Mouse (Mus musculus) CD4-positive helper T cell, adult 2 months (primary cell): Measurements from ENCODE around the gene Gm5447.

Experiments used
- DNase-seq: peaks from one replicate; pipeline ENCODE4 v3.0.0-alpha.2; 2012; ENCODE audit warnings: low read depth, missing footprints, low spot score

Gm5447 gene

DNA sequence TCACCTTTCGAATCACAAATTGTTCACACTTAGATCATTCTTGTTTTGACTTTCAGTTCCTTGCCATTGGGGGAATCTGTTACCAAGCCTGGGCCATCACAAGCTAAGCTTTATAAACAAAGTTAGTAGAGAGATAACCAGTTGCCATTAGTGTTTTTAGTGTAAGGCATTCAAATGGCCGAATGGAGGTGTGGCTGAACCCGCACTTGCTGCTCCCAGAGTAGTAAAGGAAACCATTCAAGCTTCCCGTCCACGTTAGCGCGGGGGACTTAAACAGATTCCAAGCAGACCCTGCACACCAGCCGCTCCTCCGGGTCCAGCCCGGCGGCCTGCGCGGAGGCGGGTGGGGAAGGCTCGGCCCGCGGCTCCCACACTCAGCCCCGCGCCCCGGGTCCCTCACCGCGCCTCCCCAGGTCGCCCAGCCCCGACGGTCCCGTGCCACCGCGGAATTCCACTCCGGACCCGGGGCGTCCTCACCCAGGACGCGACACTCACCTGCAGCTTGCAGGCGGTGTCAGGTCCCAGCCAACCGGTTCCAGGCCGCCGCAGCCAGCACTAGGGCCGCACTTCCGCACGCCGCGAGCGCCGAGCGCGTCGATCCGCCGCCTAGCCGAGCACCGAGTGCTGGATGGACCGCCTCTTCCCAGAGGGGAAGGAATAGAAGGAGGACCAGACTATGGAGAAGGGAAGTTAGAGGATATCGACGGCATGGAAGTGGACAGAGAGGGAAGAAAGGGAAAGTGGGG, at the start of gene Gm5447, which contains the start of gene Exoc2:
Gene Gm5447 (plus strand): TSS at position 704 of the 746 bp plus-strand sequence.
Gene Exoc2 (minus strand): TSS at position 593 of the 746 bp plus-strand sequence.
- DNase-seq: peak; percentile 86

DNA sequence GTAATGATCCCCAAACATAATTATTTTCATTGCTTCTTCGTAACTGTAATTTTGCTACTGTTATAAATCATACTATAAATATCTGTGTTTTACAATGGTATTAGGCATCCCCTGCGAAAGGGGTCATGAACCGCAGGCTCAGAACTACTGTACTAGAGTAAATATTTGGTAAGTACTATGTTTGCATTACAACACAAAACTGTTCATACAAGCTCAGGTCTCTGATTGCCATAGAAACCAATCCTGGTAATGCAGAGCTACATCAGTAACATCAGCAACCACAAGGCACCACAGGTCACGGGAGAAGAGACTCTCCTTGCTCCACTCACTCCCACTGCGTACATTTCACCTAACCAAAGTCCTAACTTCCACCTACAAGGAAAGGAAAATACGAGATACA, 49.7 kb upstream of the Gm5447 start:
- DNase-seq: no peak

- DNase-seq: no peak
These were observed 44.9 kb upstream of the Gm5447 start for GRCm38 (mm10) chr13:30929119-30929518.

DNA sequence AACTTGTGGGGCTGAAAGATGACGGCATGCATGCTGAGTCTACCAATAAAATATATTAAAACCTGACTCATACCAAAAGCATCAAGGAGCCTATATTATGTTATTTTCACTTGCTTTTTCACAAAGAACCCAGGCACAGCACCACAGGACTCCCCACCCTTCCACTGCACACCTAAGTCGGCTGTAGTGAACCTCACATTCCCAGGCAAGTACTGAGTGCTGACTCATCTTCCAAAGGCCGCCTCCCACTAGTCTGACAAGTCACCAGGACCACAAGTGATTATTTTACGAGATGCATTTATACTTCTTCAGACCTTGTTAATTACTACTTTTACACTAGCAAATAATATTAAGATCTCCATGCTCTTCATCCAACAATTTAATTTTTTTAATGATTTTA, 42.4 kb upstream of the Gm5447 start:
- no peak for DNase-seq

GRCm38 (mm10) chr13:30932972-30933371, 41.0 kb upstream of the Gm5447 start:
- DNase-seq: peak; percentile 85

GRCm38 (mm10) chr13:30945788-30946187, 28.2 kb upstream of the Gm5447 start:
- DNase-seq: no peak

DNA sequence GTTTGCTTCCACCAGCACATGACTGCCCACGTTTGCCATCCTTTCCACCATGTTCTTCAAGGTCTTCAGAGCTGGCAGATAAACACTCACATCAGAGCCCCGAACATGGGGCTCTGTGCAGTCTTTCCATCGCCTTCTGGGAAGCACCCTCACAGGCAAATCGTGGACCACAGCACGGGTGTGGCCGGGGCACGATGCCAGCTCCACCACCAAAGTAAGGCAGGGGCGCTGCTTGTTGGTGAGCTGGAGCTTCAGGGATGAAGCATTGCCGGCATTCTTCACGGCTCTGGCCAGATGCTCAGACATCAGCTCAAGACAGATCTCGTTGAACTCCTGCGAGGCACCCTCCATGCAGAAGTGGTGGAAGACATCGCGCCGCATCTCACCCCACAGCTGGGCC, 26.9 kb upstream of the Gm5447 start:
- DNase-seq: no peak

DNA sequence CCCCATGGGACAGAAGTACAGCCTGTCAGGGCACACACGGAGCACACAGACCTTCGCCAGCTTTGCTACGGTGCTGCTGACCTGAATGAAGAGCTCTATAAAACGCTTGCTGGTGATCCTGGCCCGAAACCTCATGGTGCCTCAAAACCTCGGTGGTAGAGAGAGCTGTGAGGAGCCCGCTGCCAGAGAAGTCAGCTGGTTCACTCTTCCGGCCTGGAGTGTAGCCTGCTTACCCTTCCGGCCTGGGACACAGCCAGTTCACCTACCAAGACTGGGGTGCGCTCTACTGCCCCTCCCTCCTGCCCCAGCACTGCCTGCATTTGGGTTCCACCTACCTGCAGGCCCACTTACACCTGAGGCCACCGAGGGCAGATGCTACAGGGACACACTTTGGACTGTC, 26.5 kb upstream of the Gm5447 start, which contains the start of gene Hus1b:
Gene Hus1b (minus strand): TSS at position 220 of the 400 bp plus-strand sequence.
- no peak for DNase-seq

GRCm38 (mm10) chr13:30949181-30949580, 24.8 kb upstream of the Gm5447 start:
- DNase-seq: no peak

- no peak for DNase-seq
These were observed 22.0 kb upstream of the Gm5447 start for GRCm38 (mm10) chr13:30952044-30952443.

DNA sequence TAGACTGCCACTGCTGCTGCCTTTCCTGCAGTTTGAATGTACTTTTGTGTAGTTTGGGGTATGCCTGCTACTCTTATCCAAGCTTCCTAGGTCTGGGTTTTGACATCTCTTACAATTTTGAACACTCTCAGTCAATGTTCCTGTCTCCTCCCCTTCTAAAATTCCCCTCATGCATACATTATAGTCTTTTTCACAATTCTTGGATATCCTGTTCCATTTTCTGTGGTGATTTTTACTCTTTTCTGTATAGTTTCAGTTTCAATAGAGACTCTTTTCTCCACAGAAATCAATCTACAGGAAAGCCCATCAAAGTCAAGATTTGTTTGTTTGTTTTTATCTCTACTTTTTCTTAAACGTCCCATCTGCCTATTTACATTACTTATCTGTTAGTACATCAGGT, 20.4 kb upstream of the Gm5447 start:
- no peak for DNase-seq

- no peak for DNase-seq
These were observed 13.3 kb upstream of the Gm5447 start for GRCm38 (mm10) chr13:30960714-30961113.

- no peak for DNase-seq
These were observed 12.1 kb upstream of the Gm5447 start for GRCm38 (mm10) chr13:30961932-30962331.

- DNase-seq: no peak
These were observed 7.5 kb upstream of the Gm5447 start for GRCm38 (mm10) chr13:30966507-30966911.

DNA sequence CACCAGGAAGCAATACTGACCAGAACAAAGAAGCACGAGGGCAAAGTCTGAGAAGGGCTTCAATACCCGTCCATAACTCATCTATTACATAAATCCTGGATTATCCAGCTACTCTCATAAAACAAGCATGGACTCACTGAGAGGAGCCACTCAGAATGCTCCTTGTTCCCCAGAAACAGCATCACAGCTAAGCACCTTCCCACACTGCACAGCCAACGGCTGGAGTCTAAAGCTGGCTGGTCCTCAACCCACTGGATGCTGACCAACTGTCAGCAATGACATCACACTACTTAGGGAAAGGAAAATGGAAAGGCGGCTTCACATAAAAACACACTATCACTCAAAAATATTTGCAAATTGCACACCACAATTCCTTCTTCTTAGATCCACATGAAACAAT, 5.7 kb upstream of the Gm5447 start:
- DNase-seq: no peak

DNA sequence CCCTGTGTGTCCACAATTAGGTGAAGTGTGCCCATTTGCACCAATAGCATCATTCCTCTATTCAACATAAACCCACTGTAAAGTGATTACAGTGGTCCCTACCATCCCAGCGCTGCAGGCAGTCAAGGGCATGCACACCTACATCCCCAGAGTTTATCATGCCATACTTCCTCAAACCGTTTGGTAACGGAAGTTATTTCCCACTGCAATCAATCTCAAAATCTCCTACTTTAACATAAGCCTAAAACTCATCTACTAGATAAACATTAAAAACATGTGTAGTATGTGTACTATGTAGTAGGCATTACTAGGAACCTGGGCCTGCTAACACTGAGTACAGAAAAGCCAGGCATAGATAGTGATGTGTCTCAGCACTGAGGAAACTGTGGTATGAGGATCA, 3.0 kb upstream of the Gm5447 start:
- no peak for DNase-seq

GRCm38 (mm10) chr13:30972102-30972501, 1.9 kb upstream of the Gm5447 start:
- peak; percentile 84 for DNase-seq

- DNase-seq: no peak
These were observed 235 bp downstream of the Gm5447 start for GRCm38 (mm10) chr13:30974247-30974630.

DNA sequence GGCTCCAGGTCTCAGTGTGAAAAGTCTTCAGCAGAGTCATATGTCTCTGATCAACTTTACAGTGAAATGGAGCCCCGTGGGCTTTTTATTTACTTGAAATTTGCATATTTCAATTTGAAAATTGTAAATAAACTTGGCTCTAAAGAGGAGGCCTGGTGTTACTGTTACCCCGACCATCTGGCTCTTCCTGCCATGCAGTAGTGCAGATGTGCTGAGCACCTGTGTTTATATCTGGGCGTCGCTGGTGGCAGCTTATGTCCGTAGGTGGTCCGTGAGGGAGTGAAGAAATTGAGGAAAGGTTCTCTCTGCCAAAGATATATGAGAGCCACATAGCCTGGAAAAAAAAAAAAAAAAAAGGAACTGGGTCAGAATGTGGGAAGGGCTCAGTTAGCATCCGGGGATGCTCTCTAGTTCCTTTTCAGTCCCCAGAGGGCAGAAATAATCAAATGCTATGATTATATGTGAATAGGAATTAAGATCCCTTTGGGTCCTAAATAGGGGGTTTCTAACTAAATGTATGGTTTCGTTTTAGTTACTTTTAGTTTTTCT, 2.6 kb downstream of the Gm5447 start:
- no peak for DNase-seq

- DNase-seq: no peak
These were observed 4.2 kb downstream of the Gm5447 start for GRCm38 (mm10) chr13:30978224-30978623.

GRCm38 (mm10) chr13:30981666-30982065, 7.7 kb downstream of the Gm5447 start:
- peak; percentile 56 for DNase-seq

GRCm38 (mm10) chr13:30985275-30985597, 11.2 kb downstream of the Gm5447 start:
- DNase-seq: no peak
